Mouse (Mus musculus) kidney, adult 11 months (tissue): ENCODE measurements around the gene Vmn1r220.
"Not testable (repeated sequence)": the region's sequence is repeated elsewhere in the genome, so short reads cannot be mapped to it uniquely, and the experiment has no call there.

Experiments
- DNase-seq: peaks from one replicate; pipeline ENCODE4 v3.0.0; 2022

Gene Vmn1r220

DNA sequence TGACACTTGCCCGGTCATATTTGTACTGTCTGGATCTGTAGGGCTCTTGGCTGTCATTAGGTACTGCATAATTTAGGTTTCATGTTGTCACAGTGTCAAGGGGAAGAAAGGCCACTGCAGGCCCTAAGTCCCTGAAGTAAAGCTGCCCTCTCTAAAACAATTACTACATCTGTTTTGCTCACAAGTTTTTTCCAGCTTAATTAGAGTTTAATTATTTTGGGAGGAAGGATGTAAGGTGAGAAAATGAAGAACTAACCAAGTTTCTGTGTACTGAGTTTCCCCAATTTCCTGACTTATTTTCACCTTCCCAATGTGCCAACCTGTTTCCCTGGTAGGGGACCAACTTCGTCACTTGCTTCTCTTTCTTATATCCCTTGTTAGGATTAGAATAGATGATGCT, at the start of gene Vmn1r220:
Gene Vmn1r220 (minus strand): TSS at position 101 of the 400 bp plus-strand sequence.
- no peak for DNase-seq

- DNase-seq, result not testable (repeated sequence)
Observed at GRCm38 (mm10) chr13:23235847-23236246, 48.1 kb upstream of the Vmn1r220 start, which contains the start of gene Vmn1r222. TSS of gene Vmn1r222 (minus strand) at chr13:23235947.

DNA sequence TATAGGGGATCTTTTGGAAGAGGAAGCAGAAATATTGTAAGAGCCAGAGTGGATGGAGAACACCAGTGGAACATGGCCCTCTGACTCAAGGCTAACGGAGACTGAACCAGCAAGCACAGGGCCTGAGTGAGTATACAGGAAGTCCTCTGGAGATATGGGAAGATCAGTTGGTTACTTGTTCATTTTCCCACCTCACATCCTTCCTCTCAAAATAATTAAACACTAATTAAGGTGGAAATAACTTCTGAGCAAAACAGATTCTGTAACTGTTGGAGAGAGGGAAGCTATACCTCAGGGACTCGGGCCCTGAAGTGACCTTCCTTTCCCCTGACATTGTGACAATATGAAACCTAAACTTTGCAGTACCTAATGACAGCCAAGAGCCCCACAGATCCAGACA, 26.1 kb upstream of the Vmn1r220 start, which contains the start of gene Vmn1r221:
Gene Vmn1r221 (plus strand): TSS at position 301 of the 400 bp plus-strand sequence.
- DNase-seq, result not testable (repeated sequence)

DNA sequence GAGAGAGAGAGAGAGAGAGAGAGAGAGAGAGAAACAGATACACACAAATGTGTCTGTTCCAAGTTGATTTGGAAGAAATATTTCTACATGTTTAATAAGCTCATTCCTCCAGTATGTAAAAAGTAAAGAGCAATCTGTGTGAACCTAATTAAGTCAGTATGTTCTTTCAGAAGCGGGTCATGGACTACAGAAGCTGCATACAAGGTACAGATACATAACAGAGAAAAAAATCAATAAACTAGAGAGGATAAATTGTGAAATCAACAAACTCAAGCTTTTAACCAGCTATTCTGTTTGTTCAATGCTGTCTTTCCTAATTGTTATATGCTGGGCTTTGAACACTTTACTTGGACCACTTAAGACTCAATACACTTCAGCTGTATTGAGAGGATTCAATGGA, 16.1 kb upstream of the Vmn1r220 start:
- DNase-seq, result not testable (repeated sequence)

DNA sequence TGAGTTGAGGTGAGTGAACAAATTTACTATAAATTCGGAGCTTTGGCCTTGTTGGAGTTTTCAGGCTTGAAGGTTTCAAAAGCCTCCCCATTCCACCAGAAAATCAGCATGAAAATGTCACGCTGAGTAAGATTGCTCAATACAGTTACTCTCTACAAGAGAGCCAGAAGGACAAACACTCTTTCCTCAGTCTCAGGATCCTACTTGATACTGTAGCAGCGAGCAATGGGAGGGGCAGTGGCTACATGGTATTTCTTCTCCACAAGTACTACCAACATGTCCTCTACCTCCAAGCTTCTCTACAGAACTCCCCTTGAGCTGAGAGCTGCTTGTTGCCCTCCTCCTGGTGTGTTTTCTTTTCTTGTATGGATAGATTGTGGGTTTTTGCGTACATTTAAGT, 21.3 kb downstream of the Vmn1r220 start:
- DNase-seq, result not testable (repeated sequence)

DNA sequence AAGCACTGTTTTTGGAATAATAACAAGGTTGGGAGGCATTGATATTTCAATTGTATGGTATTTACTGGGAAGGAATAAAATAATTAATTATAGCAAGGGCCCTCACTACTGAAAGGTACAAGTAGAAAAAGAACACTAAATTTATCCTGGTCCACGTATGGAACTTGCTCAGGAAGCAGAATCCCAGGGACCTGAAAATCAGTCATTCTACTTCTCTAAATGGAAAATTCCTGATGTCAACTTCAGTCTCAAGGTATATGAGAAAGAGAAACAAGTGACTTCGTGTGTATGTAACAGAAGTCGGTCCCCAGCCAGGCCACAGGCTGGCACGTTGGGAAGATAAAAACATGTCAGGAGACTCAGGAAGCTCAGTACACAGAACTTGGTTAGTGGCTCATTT, 28.8 kb downstream of the Vmn1r220 start, which contains the start of gene Vmn1r219:
Gene Vmn1r219 (plus strand): TSS at position 301 of the 400 bp plus-strand sequence.
- DNase-seq, result no peak

GRCm38 (mm10) chr13:23157848-23158247, 29.9 kb downstream of the Vmn1r220 start:
- DNase-seq, result peak; percentile 34

GRCm38 (mm10) chr13:23138880-23139279, 48.9 kb downstream of the Vmn1r220 start:
- no peak for DNase-seq

GRCm38 (mm10) chr13:23133501-23133900, 54.3 kb downstream of the Vmn1r220 start:
- DNase-seq, result no peak

GRCm38 (mm10) chr13:23133099-23133498, 54.7 kb downstream of the Vmn1r220 start, which contains the start of gene Vmn1r218:
TSS of gene Vmn1r218 (plus strand) at chr13:23133155.
- no peak for DNase-seq
